Mouse (Mus musculus) activated CD4-positive, CD25-positive, alpha-beta regulatory T cell, adult 4 months (primary cell): Measurements from ENCODE around the gene Vmn1r171. TPM values are rescaled to one million over a fixed set of nuclear protein-coding genes. Genes with fewer than 3 reads are reported as not detected.
"Not testable (repeated sequence)": the region's sequence is repeated elsewhere in the genome, so short reads cannot be mapped to it uniquely, and the experiment has no call there.

Experiments
- ATAC-seq: one replicate; pipeline ENCODE4 v1.8.0; 2017
- polyA plus RNA-seq, 2 experiments: library from polyadenylated mRNA; unstranded; fragments of 100-300 nt; shearing (Covaris generic); gene quantifications; one replicate each; pipeline ENCODE4 v1.2.1; 2017

Gene Vmn1r171
- not detected for polyA plus RNA-seq

- ATAC-seq, result no peak
Measured at GRCm38 (mm10) chr7:23630422-23630821, at the start of gene Vmn1r171. Gene Vmn1r171 (plus strand): TSS chr7:23630722.

DNA sequence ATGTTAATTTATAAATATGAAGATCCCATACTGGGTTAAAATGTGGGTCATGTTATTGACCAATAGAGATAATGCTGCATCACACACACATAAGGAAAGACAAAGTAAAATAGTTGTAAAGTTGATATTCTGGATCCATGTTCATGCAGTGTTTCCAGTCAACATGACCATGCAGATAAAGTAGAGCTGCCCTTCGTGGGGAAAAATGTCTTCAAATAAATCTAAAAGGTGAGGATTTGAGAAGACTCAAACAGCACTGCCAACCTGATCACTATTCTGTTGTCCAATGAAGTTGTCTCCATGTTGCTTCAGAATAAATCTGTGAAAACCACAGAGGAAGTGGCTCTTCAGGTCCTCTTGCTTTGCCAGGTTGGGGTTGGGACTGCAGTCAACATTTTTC lies 24.6 kb upstream of the Vmn1r171 start, which contains the start of gene Vmn1r170:
Vmn1r170 (plus strand) TSS at position 301 of the 400 bp plus-strand sequence.
- not testable (repeated sequence) for ATAC-seq

DNA sequence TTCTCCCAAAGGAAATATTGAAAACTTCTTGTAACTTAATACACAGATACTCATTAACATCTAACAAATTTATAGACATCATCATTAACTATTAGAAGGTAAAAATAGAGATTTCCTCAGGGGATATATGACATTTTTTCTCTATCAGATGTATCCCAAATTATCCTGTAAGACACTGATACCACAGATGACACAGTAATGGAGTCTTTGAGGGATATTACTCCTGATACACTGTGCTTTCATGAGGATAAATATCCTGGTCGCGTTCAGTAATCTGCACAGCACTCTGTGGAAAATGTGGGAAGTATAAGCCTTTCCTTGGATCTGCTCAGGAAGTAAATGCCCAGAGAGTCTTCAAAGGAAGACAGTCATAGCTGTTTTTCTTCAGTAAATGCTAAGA lies 27.5 kb downstream of the Vmn1r171 start, which contains the start of gene Vmn1r172:
Vmn1r172 (plus strand) TSS at position 301 of the 400 bp plus-strand sequence.
- ATAC-seq, result no peak

Other genes starting within 250 kb of the Vmn1r171 start
- gene Nlrp5, start 244.8 kb upstream of the Vmn1r171 start, polyA plus RNA-seq, result not detected
- gene Vmn1r167, start 123.5 kb upstream of the Vmn1r171 start, polyA plus RNA-seq, result not detected
- gene Vmn1r168, start 91.0 kb upstream of the Vmn1r171 start, polyA plus RNA-seq, result not detected
- gene Vmn1r169, start 55.2 kb upstream of the Vmn1r171 start, polyA plus RNA-seq, result not detected
- gene Vmn1r170, start 24.5 kb upstream of the Vmn1r171 start, polyA plus RNA-seq, result not detected
- gene Vmn1r172, start 27.6 kb downstream of the Vmn1r171 start, polyA plus RNA-seq, result not detected
- not detected for gene Vmn1r173, start 70.0 kb downstream of the Vmn1r171 start, polyA plus RNA-seq
- not detected for gene Vmn1r174, start 121.5 kb downstream of the Vmn1r171 start, polyA plus RNA-seq
- gene Vmn1r175, start 179.9 kb downstream of the Vmn1r171 start, polyA plus RNA-seq, result not detected
- not detected for gene Vmn1r176, start 206.7 kb downstream of the Vmn1r171 start, polyA plus RNA-seq
- gene Vmn1r177, start 235.7 kb downstream of the Vmn1r171 start, polyA plus RNA-seq, result not detected